Mouse (Mus musculus): Measurements from ENCODE around the gene Cd22.

DNA sequence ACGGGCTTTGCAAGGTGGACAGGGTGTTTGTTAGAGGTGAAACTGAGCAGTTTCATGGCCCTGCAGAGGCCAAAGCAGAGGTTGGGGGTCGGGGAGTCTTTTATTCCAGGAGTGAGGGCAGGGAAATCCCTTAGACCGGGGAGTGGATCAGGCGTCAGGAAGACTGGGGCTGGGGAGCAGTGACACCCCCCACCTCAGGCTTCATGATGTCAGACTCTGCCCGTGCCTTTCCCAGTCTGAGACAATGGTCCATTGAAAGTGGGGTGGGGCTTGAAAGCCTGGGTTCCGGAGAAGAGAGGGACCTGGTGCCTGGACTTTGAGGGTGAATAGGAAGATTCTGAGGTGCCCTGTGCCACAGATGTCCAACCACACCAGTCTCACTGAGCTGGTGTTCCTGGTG is 36.6 kb upstream of the Cd22 start:
- TF ChIP-seq CTCF (conservative IDR thresholded peaks at IDR 0.05; ENCODE audit: insufficient read depth, insufficient read length, low read depth, low read length), result no peak
- no peak for TF ChIP-seq POLR2A (IDR thresholded peaks at IDR 0.05; ENCODE audit: low read depth, low read length)

Data from kidney, adult 2 months (tissue).